Mouse (Mus musculus) hindbrain, embryonic 16.5 days (tissue): Measurements from ENCODE around the gene Nat8f4. TPM values are rescaled to one million over a fixed set of nuclear protein-coding genes. Genes with fewer than 3 reads are reported as not detected.
"Not testable (repeated sequence)": the region's sequence is repeated elsewhere in the genome, so short reads cannot be mapped to it uniquely, and the experiment has no call there.

Source experiments
- ATAC-seq: fragments of 200-750 bp; cut with Nextera tagmentation; 2 replicates; pipeline ENCODE4 v1.8.0; 2017; ENCODE audit warnings: moderate TSS enrichment, moderate library complexity
- H3K27ac ChIP-seq: fragments of 300-500 bp; sonication (generic); 2 replicates; pipeline ENCODE4 v1.5.1; 2014; ENCODE audit warnings: low read depth, mild to moderate bottlenecking, control low read depth, low read length, moderate library complexity
- H3K27me3 ChIP-seq: fragments of 300-500 bp; sonication (generic); replicated peaks from 2 replicates; pipeline ENCODE4 v1.6.1; 2014; ENCODE audit warnings: low read length; ENCODE audit not compliant: control insufficient read depth, insufficient read depth
- H3K36me3 ChIP-seq: fragments of 300-500 bp; sonication (generic); 2 replicates; pipeline ENCODE4 v1.6.1; 2014; ENCODE audit warnings: mild to moderate bottlenecking, low read length, moderate library complexity, mixed read lengths; ENCODE audit not compliant: control insufficient read depth, insufficient read depth
- H3K4me1 ChIP-seq: fragments of 300-500 bp; sonication (generic); 2 replicates; pipeline ENCODE4 v1.6.1; 2014; ENCODE audit warnings: low read depth, low read length; ENCODE audit not compliant: control insufficient read depth, insufficient read depth
- H3K4me2 ChIP-seq: fragments of 300-500 bp; sonication (generic); 2 replicates; pipeline ENCODE4 v1.6.1; 2014; ENCODE audit warnings: mild to moderate bottlenecking, low read length, control low read depth, moderate library complexity
- H3K4me3 ChIP-seq: fragments of 300-500 bp; sonication (generic); 2 replicates; pipeline ENCODE4 v1.5.1; 2014; ENCODE audit warnings: mild to moderate bottlenecking, low read length, control low read depth, moderate library complexity
- H3K9ac ChIP-seq: fragments of 300-500 bp; sonication (generic); 2 replicates; pipeline ENCODE4 v1.6.1; 2014; ENCODE audit warnings: low read depth, mild to moderate bottlenecking, control low read depth, low read length, moderate library complexity
- H3K9me3 ChIP-seq: fragments of 300-500 bp; sonication (generic); 2 replicates; pipeline ENCODE4 v1.6.1; 2014; ENCODE audit warnings: mild to moderate bottlenecking, low read length, moderate library complexity; ENCODE audit not compliant: control insufficient read depth
- WGBS: fragments of 180-500 bp; shearing (Covaris S2); extraction: QIAGEN DNeasy Blood & Tissue Kit; methylation state at CpG from one replicate; pipeline ENCODE4 v1.1.7; 2014; 5-methylcytosine and 5-hydroxymethylcytosine counted together
- polyA plus RNA-seq: library from polyadenylated mRNA; unstranded; fragments of >200 nt; fragmentation: Nextera tagmentation; extraction: Ambion mirVana; gene quantifications from 2 replicates; pipeline ENCODE4 v1.2.1, GENCODE M21; 2015

Nat8f4 gene
- polyA plus RNA-seq, result 7.4 and 7.7 TPM in 2 replicates

DNA sequence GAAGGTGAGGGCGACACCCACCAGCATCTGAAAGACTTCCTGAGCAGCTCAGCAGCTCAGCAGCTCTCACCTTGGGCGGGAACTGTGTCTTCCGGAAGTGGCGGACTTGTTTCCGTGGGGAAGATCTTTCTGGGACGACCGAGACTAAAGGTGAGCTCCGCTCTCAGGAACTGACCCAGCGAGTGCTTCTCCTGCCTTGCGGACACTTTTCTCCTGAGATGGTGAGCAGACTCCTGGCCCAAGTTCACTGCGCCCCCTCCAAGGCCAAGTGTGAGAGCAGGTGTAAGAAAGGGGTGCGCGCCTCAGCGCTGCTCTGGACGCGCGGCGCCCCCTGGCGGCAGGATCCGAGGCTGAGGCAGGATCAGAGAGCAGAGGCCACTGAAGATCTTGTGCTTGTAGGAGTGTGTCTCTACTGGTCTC lies at the start of gene Nat8f4:
TSS of gene Nat8f4 (minus strand) at position 243 of the 420 bp plus-strand sequence.
- 11% methylated on average over 19 of the region's 20 CpGs for WGBS
- H3K27ac ChIP-seq, H3K9me3 ChIP-seq, H3K36me3 ChIP-seq, H3K4me1 ChIP-seq, H3K27me3 ChIP-seq: not testable (repeated sequence)
- H3K4me3 ChIP-seq, result peak within 1 kb of the TSS; percentile 34
- ATAC-seq, result peak; percentile 72
- H3K9ac ChIP-seq, result peak within 1 kb of the TSS; percentile 13
- peak within 1 kb of the TSS; percentile 46 for H3K4me2 ChIP-seq

DNA sequence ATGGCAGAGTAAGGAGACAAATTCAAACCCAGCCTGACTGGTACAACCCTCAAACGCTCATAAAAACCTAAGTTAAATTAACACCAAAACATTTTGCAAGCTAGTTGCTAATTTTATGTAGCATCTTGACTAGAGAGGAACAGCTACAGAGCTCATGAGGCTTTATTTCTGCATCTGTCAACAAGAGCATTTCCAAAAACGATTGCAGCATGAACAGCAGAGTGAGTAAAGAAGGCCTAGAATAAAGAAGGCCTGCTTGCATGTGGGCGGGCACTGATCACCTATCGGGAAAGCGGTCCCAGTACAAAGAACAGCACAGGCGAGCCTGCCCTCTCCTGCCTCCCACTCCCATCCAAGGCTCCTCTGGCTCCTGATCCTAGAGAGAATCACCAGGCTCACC lies 43.9 kb upstream of the Nat8f4 start:
- Histone ChIP-seq H3K9me3 (no peaks in the 10 kb centered on the region), H3K9ac (no peak overlapping the region), H3K4me2 (no peak overlapping the region), H3K36me3 (peaks cover 70% of the 10 kb centered on the region), H3K27me3 (no peaks in the 10 kb centered on the region), H3K4me3 (no peak overlapping the region), H3K4me1 (no peaks in the 10 kb centered on the region), H3K27ac (no peak overlapping the region)
- WGBS, result 79% methylated on average over 6 of the region's 6 CpGs
- ATAC-seq, result no peak

DNA sequence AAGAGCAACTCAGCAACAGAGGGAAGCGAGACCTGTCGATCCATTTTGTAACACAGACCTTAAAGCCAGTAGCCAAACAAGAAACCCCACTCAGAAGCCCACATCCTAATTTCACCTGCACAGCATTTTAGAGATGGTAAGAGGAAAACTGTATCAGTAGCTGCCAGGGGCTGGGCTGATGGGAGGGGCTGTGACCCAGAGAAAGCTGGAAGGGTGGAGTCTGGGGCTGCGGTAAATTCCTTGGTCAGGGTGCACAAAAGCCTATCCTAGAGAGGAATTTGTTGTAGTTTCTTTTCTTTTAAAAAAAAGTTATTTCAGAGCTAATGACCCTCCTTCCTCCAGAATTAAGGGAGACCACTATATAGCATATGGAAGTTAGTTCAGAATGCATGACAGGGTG lies 37.8 kb upstream of the Nat8f4 start:
- Histone ChIP-seq H3K4me2 (no peak overlapping the region), H3K27ac (no peak overlapping the region), H3K9me3 (no peaks in the 10 kb centered on the region), H3K4me1 (no peaks in the 10 kb centered on the region), H3K36me3 (peaks cover 38% of the 10 kb centered on the region), H3K9ac (no peak overlapping the region), H3K4me3 (no peak overlapping the region), H3K27me3 (no peaks in the 10 kb centered on the region)
- no peak for ATAC-seq
- 99% methylated on average over 3 of the region's 3 CpGs for WGBS

DNA sequence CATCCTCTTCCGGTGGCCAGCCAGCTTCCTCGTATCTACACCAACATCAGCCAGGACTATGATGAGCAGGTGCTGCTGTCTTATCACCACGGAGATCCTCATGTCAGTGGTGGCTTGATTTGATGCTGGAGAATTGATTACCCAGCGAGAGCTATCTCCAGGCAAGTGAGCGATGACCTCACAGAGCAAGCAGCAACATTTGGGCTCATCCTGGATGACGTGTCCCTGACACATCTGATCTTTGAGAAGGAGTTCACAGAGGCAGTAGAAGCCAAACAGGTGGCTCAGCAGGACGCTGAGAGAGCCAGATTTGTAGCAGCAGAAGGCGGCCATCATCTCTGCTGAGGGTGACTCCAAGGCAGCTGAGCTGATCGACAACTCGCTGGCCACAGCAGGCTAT lies 34.0 kb upstream of the Nat8f4 start:
- Histone ChIP-seq H3K27ac (no peak overlapping the region), H3K4me2 (no peak overlapping the region), H3K27me3 (no peaks in the 10 kb centered on the region), H3K4me3 (no peak overlapping the region), H3K9ac (no peak overlapping the region), H3K4me1 (0 out of 2 replicates have a peak, but pooled peaks cover 2% of the 10 kb centered on the region), H3K36me3 (peaks cover 7% of the 10 kb centered on the region), H3K9me3 (no peaks in the 10 kb centered on the region)
- ATAC-seq, result no peak
- 85% methylated on average over 10 of the region's 10 CpGs for WGBS

DNA sequence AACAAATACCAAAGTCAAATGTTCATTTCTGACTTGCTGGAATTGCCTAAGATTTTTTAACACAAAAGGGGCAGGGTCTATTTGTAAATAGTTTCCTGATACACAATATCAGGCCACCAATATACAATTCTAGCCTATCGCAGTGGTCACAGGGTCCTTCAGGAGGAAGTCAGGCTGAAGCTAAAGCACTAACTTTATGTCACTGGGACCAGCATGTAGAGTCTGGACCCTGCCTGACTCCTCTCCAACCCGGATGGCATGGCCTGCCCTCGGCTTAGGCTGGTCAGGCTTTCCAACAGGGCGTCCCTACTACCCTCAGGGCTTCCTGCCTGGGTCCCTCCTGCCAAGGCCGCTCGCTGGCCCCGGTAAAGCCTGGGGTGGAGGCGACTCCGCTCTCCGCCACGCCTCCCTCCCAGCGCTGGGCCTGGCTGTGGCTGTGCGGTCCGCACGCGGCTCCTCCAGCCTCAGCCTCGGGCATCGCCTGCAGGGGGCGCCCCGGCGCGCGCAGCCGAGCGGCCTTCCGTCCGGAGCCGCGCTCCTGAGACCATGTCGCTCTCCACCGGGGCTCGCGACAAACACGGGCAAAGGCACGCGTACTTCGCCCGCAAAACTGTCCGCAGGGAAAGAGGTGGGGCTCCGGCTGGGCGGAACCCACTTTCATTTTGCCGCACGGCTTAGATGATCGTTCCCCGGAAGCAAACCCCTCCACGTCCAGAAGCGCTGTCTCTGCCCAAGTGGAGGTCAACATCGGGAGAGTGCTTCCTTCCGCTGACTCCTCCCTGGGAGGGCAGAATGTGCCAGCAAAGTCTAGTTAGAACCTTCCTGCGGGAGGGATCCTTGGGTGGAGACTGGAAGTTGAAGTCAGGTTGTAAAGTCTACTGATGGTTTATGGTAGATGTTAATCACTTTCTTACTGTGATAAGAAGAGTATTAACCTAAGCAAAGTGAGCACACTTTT lies 32.1 kb upstream of the Nat8f4 start:
- H3K27me3 ChIP-seq, H3K36me3 ChIP-seq, H3K4me1 ChIP-seq, H3K9me3 ChIP-seq: not testable (repeated sequence)
- peak overlapping the region; percentile 52 for H3K4me3 ChIP-seq
- peak overlapping the region; percentile 64 for H3K27ac ChIP-seq
- peak overlapping the region; percentile 66 for H3K9ac ChIP-seq
- ATAC-seq, result peak; percentile 96
- 2% methylated on average over 35 of the region's 50 CpGs for WGBS
- peak overlapping the region; percentile 70 for H3K4me2 ChIP-seq

DNA sequence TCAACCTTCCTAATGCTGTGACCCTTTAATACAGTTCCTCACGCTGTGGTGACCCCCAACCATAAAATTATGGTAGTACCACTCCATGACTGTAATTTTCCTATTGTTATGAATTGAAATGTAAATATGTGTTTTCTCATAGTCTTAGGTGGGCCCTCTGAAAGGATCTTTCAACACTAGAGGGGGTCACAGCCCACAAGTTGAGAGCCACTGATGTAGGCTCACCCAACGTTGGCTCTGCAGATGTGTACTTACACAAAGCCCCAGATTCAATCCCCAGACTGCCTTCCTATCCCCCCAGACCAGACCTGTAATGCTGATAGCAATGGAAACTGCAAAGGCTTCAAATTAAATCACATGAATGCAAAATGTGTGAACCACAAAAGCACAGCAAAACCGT lies 31.0 kb upstream of the Nat8f4 start:
- Histone ChIP-seq H3K27ac (no peak overlapping the region), H3K9me3 (no peaks in the 10 kb centered on the region), H3K4me2 (no peak overlapping the region), H3K36me3 (peaks cover 5% of the 10 kb centered on the region; the same call in 1 of the 2 replicates), H3K4me3 (no peak overlapping the region), H3K4me1 (0 out of 2 replicates have a peak, but pooled peaks cover 2% of the 10 kb centered on the region), H3K27me3 (no peaks in the 10 kb centered on the region), H3K9ac (no peak overlapping the region)
- no peak for ATAC-seq
- WGBS, result 68% methylated on average over 3 of the region's 3 CpGs

DNA sequence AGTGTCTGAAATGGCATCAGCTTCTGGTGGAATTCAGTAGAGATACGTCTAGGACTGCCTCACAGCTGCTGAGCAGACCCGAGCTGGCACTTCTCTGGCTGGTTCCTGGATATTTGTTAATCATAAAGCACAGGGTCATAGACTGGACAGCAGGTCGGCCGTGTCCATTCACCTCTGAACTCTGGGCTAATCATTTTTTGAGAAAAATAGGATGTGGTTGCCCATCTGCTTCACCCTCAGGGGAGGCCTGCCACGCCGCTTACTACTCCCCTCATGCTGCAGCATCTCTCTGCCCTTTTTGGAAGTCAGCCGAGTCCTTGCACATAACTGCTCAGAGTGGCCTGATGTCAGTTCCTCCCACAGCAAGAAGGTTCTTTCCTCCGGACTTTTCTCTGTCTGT lies 29.4 kb upstream of the Nat8f4 start:
- Histone ChIP-seq H3K36me3 (peaks cover 14% of the 10 kb centered on the region), H3K4me2 (no peak overlapping the region), H3K27me3 (no peaks in the 10 kb centered on the region), H3K27ac (no peak overlapping the region), H3K9ac (no peak overlapping the region), H3K4me3 (no peak overlapping the region), H3K9me3 (no peaks in the 10 kb centered on the region), H3K4me1 (0 out of 2 replicates have a peak, but pooled peaks cover 2% of the 10 kb centered on the region)
- ATAC-seq, result no peak
- WGBS, result 83% methylated on average over 8 of the region's 8 CpGs

DNA sequence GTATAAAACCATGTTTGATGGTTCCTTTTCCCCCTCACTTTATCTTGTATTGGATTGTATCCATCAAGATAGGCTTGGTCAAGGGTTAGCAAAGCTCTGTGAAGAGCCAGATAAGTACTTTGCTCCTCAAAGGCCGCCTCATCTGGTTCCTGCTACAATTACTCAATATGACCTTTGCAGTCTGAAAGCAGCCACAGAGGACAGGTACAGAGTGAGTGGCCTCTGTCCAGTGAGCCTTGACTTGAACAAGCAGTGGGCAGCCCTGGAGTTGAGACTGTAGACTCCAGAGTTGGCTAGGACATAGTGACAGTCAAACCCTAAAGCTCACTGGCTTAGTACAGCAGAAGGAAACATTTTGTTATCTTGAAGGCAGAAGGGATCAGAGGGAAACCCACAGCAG lies 24.6 kb upstream of the Nat8f4 start:
- Histone ChIP-seq H3K36me3 (peaks cover 40% of the 10 kb centered on the region), H3K4me3 (no peak overlapping the region), H3K27ac (no peak overlapping the region), H3K4me2 (no peak overlapping the region), H3K9ac (no peak overlapping the region), H3K4me1 (no peaks in the 10 kb centered on the region), H3K9me3 (no peaks in the 10 kb centered on the region), H3K27me3 (no peaks in the 10 kb centered on the region)
- 88% methylated on average over 1 of the region's 1 CpGs for WGBS
- ATAC-seq, result no peak
